Mouse (Mus musculus): Measurements from ENCODE around the gene Ndufaf2.

GRCm38 (mm10) chr13:107984186-107984585 lies 174.2 kb downstream of the Ndufaf2 start:
- TF ChIP-seq CTCF (IDR thresholded peaks at IDR 0.05; ENCODE audit: low read depth, low read length) (no peak), GATA2 (IDR thresholded peaks at IDR 0.05; ENCODE audit: borderline replicate concordance, low read depth, low read length) (no peak)
